Mouse (Mus musculus): ENCODE measurements at regions not wholly inside any gene's neighbourhood (a gene's known extent, or its start where the extent isn't known, plus 50 kb on each side); places are given as distances from the start of the nearest gene placed in this dataset.

DNA sequence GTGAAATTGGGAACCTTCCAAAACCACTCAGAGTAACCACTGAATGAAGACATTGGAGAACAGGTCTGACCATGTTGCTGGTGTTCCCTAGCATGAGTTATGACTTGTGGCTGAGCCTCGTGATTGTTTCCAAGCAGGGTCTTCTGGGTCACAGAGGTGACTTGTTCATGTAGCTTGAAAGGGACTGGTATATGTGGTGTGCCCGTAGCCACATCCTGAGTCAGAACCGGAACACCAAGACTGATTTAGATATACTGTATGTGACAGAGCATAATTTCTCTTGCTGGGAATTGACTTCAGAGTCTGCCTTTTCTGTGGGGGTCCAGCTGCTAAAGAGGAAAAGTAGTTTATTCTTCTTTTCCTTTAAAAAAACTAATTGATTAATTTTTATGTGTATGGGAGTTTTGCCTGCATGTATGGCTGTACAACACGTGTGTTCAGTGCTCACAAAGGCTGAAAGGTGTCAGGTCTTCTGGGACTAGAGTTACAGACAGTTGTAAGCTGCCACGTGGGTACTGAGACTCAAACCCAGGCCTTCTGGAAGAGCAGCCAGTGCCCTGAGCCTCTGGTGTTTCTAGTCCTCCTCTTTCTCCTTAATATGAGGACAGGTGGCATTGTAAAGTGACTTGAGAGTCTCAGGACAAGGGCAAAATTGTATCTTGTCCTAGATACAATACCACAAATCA, 139.3 kb upstream of the Spdye4c start:
- H3K36me3 ChIP-seq (replicated peaks; ENCODE audit: control insufficient read depth, insufficient read depth, low read length): no peaks in the 10 kb centered on the region
- TF ChIP-seq CTCF (IDR thresholded peaks at IDR 0.05; ENCODE audit: low read depth): no peak
- TF ChIP-seq EP300 (IDR thresholded peaks at IDR 0.05; ENCODE audit: low read depth): no peak
- WGBS: 69% methylated on average over 5 of the region's 5 CpGs
- no peaks in the 10 kb centered on the region for H3K27me3 ChIP-seq (ENCODE audit: control insufficient read depth, insufficient read depth, low read length)
- no peak for DNase-seq (ENCODE audit: low spot score)
- H3K4me2 ChIP-seq (ENCODE audit: low read depth, low read length): no peak overlapping the region
- H3K4me1 ChIP-seq (ENCODE audit: control insufficient read depth, insufficient read depth): no peaks in the 10 kb centered on the region
- no peak overlapping the region for H3K4me3 ChIP-seq (ENCODE audit: low read depth, low read length)
- H3K27ac ChIP-seq (ENCODE audit: low read depth): no peak overlapping the region
- H3K9ac ChIP-seq (replicated peaks; ENCODE audit: low read depth, low read length): no peak overlapping the region
- no peak for ATAC-seq (ENCODE audit: insufficient read depth, low read depth)
- no peaks in the 10 kb centered on the region for H3K9me3 ChIP-seq (replicated peaks; ENCODE audit: control insufficient read depth, low read length)

DNA sequence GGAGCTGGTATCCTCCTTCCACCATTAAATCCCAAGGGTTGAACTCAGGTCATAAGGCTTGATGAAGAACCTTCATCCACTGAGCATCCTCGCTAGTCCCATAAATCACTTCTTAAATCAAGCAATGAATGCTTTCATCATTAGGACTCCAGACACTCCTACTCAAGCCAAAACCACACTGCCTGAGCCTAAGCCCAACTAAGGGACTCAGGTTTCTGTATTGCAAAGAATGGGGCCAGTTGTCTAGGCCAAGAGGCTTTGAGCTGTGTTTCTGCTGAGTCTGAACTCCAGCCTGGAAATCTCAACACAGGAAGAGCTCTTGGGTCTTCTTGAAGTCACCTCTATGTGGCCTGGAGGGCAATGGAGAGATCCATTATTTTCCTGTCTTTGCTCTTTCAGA, 138.4 kb upstream of the Spdye4c start:
- WGBS: 79% methylated on average over 1 of the region's 1 CpGs
- TF ChIP-seq CTCF (IDR thresholded peaks at IDR 0.05; ENCODE audit: low read depth) (no peak), EP300 (IDR thresholded peaks at IDR 0.05; ENCODE audit: low read depth) (no peak)

GRCm38 (mm10) chr2:128454509-128454908, 136.5 kb upstream of the Spdye4c start:
- TF ChIP-seq CTCF (IDR thresholded peaks at IDR 0.05; ENCODE audit: low read depth) (no peak), EP300 (IDR thresholded peaks at IDR 0.05; ENCODE audit: low read depth) (no peak)
- Histone ChIP-seq H3K9me3 (replicated peaks; ENCODE audit: control insufficient read depth, low read length) (no peaks in the 10 kb centered on the region), H3K27me3 (ENCODE audit: control insufficient read depth, insufficient read depth, low read length) (no peaks in the 10 kb centered on the region), H3K9ac (replicated peaks; ENCODE audit: low read depth, low read length) (no peak overlapping the region), H3K36me3 (replicated peaks; ENCODE audit: control insufficient read depth, insufficient read depth, low read length) (no peaks in the 10 kb centered on the region), H3K4me2 (ENCODE audit: low read depth, low read length) (no peak overlapping the region), H3K4me1 (ENCODE audit: control insufficient read depth, insufficient read depth) (no peaks in the 10 kb centered on the region), H3K4me3 (ENCODE audit: low read depth, low read length) (no peak overlapping the region), H3K27ac (ENCODE audit: low read depth) (no peak overlapping the region)
- WGBS: 85% methylated on average over 13 of the region's 13 CpGs
- DNase-seq (ENCODE audit: low spot score) (no peak), ATAC-seq (ENCODE audit: insufficient read depth, low read depth) (no peak)

More for the DNA sequence above, 138.4 kb upstream of the Spdye4c start:
- H3K9ac ChIP-seq (replicated peaks; ENCODE audit: low read depth, low read length): no peak overlapping the region
- H3K9me3 ChIP-seq (replicated peaks; ENCODE audit: control insufficient read depth, low read length): no peaks in the 10 kb centered on the region
- DNase-seq (ENCODE audit: low spot score) (no peak), ATAC-seq (ENCODE audit: insufficient read depth, low read depth) (no peak)
- no peaks in the 10 kb centered on the region for H3K27me3 ChIP-seq (ENCODE audit: control insufficient read depth, insufficient read depth, low read length)
- H3K36me3 ChIP-seq (replicated peaks; ENCODE audit: control insufficient read depth, insufficient read depth, low read length): no peaks in the 10 kb centered on the region
- H3K4me3 ChIP-seq (ENCODE audit: low read depth, low read length): no peak overlapping the region
- H3K4me2 ChIP-seq (ENCODE audit: low read depth, low read length): no peak overlapping the region
- H3K27ac ChIP-seq (ENCODE audit: low read depth): no peak overlapping the region
- H3K4me1 ChIP-seq (ENCODE audit: control insufficient read depth, insufficient read depth): no peaks in the 10 kb centered on the region

- Histone ChIP-seq H3K27ac (ENCODE audit: low read depth) (no peak overlapping the region), H3K9ac (replicated peaks; ENCODE audit: low read depth, low read length) (no peak overlapping the region)
Observed at GRCm38 (mm10) chr2:128457591-128458209, 133.3 kb upstream of the Spdye4c start.

DNA sequence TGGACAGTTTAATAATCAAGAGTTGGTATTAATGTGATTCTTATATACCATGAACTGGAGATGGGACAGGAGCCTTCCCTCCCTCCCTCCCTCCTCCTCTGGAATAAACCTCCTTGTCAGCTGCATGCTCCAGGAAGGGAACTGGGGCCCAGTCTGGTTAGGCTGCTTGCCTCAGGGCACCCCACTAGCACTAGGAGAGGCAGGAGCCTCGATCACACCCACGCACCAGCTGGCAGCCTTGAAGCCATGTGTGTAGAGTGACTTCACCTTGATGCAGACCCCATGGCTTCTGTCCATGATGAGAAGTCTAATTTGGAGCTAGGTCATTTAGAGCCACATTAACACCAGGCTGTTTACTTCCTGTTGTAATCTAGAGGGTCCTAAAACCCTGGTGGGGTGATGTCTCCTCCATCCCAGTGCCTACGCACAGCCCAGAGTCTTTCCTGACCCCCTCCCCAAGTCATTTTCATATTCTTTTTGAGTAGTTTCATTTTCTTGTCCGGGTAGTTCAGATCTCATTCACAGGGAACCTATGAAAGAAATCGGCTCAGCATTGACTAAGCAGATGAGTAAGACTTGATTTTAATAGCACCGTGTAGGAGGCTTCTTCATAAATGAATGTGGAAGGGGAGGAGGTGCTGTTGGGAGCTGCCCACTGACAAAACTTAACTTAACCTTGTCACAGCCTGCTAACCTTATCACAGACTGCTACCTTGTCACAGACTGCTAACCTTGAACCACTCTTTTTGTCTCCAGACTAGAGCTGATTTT, 125.6 kb upstream of the Spdye4c start:
- Histone ChIP-seq H3K9ac (replicated peaks; ENCODE audit: low read depth, low read length) (no peak overlapping the region), H3K27me3 (ENCODE audit: control insufficient read depth, insufficient read depth, low read length) (no peaks in the 10 kb centered on the region), H3K27ac (ENCODE audit: low read depth) (no peak overlapping the region), H3K4me2 (ENCODE audit: low read depth, low read length) (no peak overlapping the region), H3K4me1 (ENCODE audit: control insufficient read depth, insufficient read depth) (no peaks in the 10 kb centered on the region), H3K36me3 (replicated peaks; ENCODE audit: control insufficient read depth, insufficient read depth, low read length) (no peaks in the 10 kb centered on the region), H3K4me3 (ENCODE audit: low read depth, low read length) (no peak overlapping the region), H3K9me3 (replicated peaks; ENCODE audit: control insufficient read depth, low read length) (no peaks in the 10 kb centered on the region)
- DNase-seq (ENCODE audit: low spot score): no peak
- no peak for TF ChIP-seq EP300 (IDR thresholded peaks at IDR 0.05; ENCODE audit: low read depth)
- no peak for TF ChIP-seq CTCF (IDR thresholded peaks at IDR 0.05; ENCODE audit: low read depth)
- no peak for ATAC-seq (ENCODE audit: insufficient read depth, low read depth)
- 72% methylated on average over 6 of the region's 6 CpGs for WGBS

More at GRCm38 (mm10) chr2:128457591-128458209, 133.3 kb upstream of the Spdye4c start:
- Histone ChIP-seq H3K4me2 (ENCODE audit: low read depth, low read length) (no peak overlapping the region), H3K4me3 (ENCODE audit: low read depth, low read length) (no peak overlapping the region), H3K36me3 (replicated peaks; ENCODE audit: control insufficient read depth, insufficient read depth, low read length) (no peaks in the 10 kb centered on the region), H3K27me3 (ENCODE audit: control insufficient read depth, insufficient read depth, low read length) (no peaks in the 10 kb centered on the region), H3K9me3 (replicated peaks; ENCODE audit: control insufficient read depth, low read length) (no peaks in the 10 kb centered on the region), H3K4me1 (ENCODE audit: control insufficient read depth, insufficient read depth) (no peaks in the 10 kb centered on the region)
- 72% methylated on average over 6 of the region's 6 CpGs for WGBS
- DNase-seq (ENCODE audit: low spot score) (no peak), ATAC-seq (ENCODE audit: insufficient read depth, low read depth) (no peak)
- TF ChIP-seq CTCF (IDR thresholded peaks at IDR 0.05; ENCODE audit: low read depth): no peak
- no peak for TF ChIP-seq EP300 (IDR thresholded peaks at IDR 0.05; ENCODE audit: low read depth)
